Mouse (Mus musculus) CH12.LX (cell line): Measurements from ENCODE around the gene Gemin6.

Source experiments
- CTCF ChIP-seq, 2 experiments: IDR thresholded peaks in 1 of 2; conservative IDR thresholded peaks in 1 of 2; 2 replicates each; pipeline ENCODE4 v1.5.1; 2011 to 2012; ENCODE audit warnings: low read depth in 2 of 2, low read length in 2 of 2, improper control_type of control experiment in 1 of 2, inconsistent platforms in 1 of 2, mild to moderate bottlenecking in 1 of 2, moderate library complexity in 1 of 2
- EP300 ChIP-seq: IDR thresholded peaks from 2 replicates; pipeline ENCODE4 v1.6.1; 2011; ENCODE audit warnings: low read length, improper control_type of control experiment
- MAFK ChIP-seq: IDR thresholded peaks from 2 replicates; pipeline ENCODE4 v1.6.1; 2011; ENCODE audit warnings: low read length, improper control_type of control experiment; ENCODE audit not compliant: insufficient replicate concordance
- MAX ChIP-seq: IDR thresholded peaks from 2 replicates; pipeline ENCODE4 v1.6.1; 2011; ENCODE audit warnings: low read length, improper control_type of control experiment
- NELFE ChIP-seq: IDR thresholded peaks from 2 replicates; pipeline ENCODE4 v1.6.1; 2011; ENCODE audit warnings: low read depth, low read length, improper control_type of control experiment
- POLR2A ChIP-seq: IDR thresholded peaks from 2 replicates; pipeline ENCODE4 v1.6.1; 2011; ENCODE audit warnings: low read depth, mild to moderate bottlenecking, improper control_type of control experiment, low read length
- POLR2AphosphoS2 ChIP-seq: IDR thresholded peaks from 2 replicates; pipeline ENCODE4 v1.6.1; 2011; ENCODE audit warnings: low read depth, low read length, improper control_type of control experiment
- RAD21 ChIP-seq: IDR thresholded peaks from 2 replicates; pipeline ENCODE4 v1.6.1; 2011; ENCODE audit warnings: low read depth, mild to moderate bottlenecking, low read length, improper control_type of control experiment, moderate library complexity
- SIN3A ChIP-seq: IDR thresholded peaks from 2 replicates; pipeline ENCODE4 v1.6.1; 2012; ENCODE audit warnings: low read length, improper control_type of control experiment, inconsistent platforms
- UBTF ChIP-seq: IDR thresholded peaks from 2 replicates; pipeline ENCODE4 v1.6.1; 2012; ENCODE audit warnings: low read depth, mild to moderate bottlenecking, inconsistent platforms, low read length, improper control_type of control experiment, moderate library complexity
- ZC3H11A ChIP-seq: IDR thresholded peaks from 2 replicates; pipeline ENCODE4 v1.6.1; 2012; ENCODE audit warnings: low read depth, mild to moderate bottlenecking, inconsistent platforms, low read length, improper control_type of control experiment

GRCm38 (mm10) chr17:80193075-80193474, 31.2 kb upstream of the Gemin6 start:
- no peak for TF ChIP-seq SIN3A
- TF ChIP-seq MAX: no peak
- TF ChIP-seq POLR2A: no peak
- no peak for TF ChIP-seq EP300
- TF ChIP-seq ZC3H11A: peak; percentile 38; the same call in 1 of the 2 replicates
- TF ChIP-seq RAD21: peak; percentile 81
- no peak for TF ChIP-seq MAFK
- no peak for TF ChIP-seq POLR2AphosphoS2
- TF ChIP-seq CTCF (conservative IDR thresholded peaks at IDR 0.05 in 1 of 2, IDR thresholded peaks at IDR 0.05 in 1 of 2; ENCODE audit: low read depth in 2 of 2, low read length in 2 of 2): peak in 1 of 2 experiments; percentile 76; a peak in 2 of 4 replicates
- TF ChIP-seq UBTF: no peak
- TF ChIP-seq NELFE: no peak
